Mouse (Mus musculus) T-helper 2 cell (primary cell): Measurements from ENCODE around the gene Msl3l2.

Experiments
- in situ Hi-C: fragments of 300-600 bp; cut with MboI, MseI; formaldehyde crosslinking; loops from one replicate; pipeline ENCODE4 v1.15.1; 2025; ENCODE audit warnings: high pct_unique_total_duplicates

Msl3l2 gene

GRCm38 (mm10) chr10:56106333-56106995 lies at the start of gene Msl3l2:
Msl3l2 (plus strand) TSS chr10:56106917.
- in situ Hi-C loops: no loop called here

GRCm38 (mm10) chr10:56058979-56059422 lies 47.7 kb upstream of the Msl3l2 start:
- in situ Hi-C loops: no loop called here

GRCm38 (mm10) chr10:56061238-56061830 lies 45.4 kb upstream of the Msl3l2 start:
- in situ Hi-C loops: no loop called here

GRCm38 (mm10) chr10:56062746-56063145 lies 44.0 kb upstream of the Msl3l2 start:
- in situ Hi-C loops: no loop called here

- in situ Hi-C loops: no loop called here
Observed at GRCm38 (mm10) chr10:56089714-56090113, 17.0 kb upstream of the Msl3l2 start.

GRCm38 (mm10) chr10:56094586-56094985 lies 12.1 kb upstream of the Msl3l2 start:
- in situ Hi-C loops: no loop called here

GRCm38 (mm10) chr10:56096757-56097156 lies 10.0 kb upstream of the Msl3l2 start:
- in situ Hi-C loops: no loop called here

GRCm38 (mm10) chr10:56099126-56099525 lies 7.6 kb upstream of the Msl3l2 start:
- in situ Hi-C loops: no loop called here

GRCm38 (mm10) chr10:56099641-56100310 lies 6.9 kb upstream of the Msl3l2 start:
- in situ Hi-C loops: no loop called here

- in situ Hi-C loops: no loop called here
Observed at GRCm38 (mm10) chr10:56106996-56107334, 248 bp downstream of the Msl3l2 start.

GRCm38 (mm10) chr10:56114951-56115635 lies 8.4 kb downstream of the Msl3l2 start:
- in situ Hi-C loops: no loop called here

- in situ Hi-C loops: no loop called here
Observed at GRCm38 (mm10) chr10:56115636-56116180, 9.0 kb downstream of the Msl3l2 start.

GRCm38 (mm10) chr10:56126972-56127371 lies 20.3 kb downstream of the Msl3l2 start:
- in situ Hi-C loops: no loop called here

- in situ Hi-C loops: no loop called here
Observed at GRCm38 (mm10) chr10:56129642-56130041, 22.9 kb downstream of the Msl3l2 start.

GRCm38 (mm10) chr10:56137191-56137590 lies 30.5 kb downstream of the Msl3l2 start:
- in situ Hi-C loops: no loop called here

GRCm38 (mm10) chr10:56148920-56149319 lies 42.2 kb downstream of the Msl3l2 start:
- in situ Hi-C loops: no loop called here

GRCm38 (mm10) chr10:56156956-56157355 lies 50.2 kb downstream of the Msl3l2 start:
- in situ Hi-C loops: no loop called here

GRCm38 (mm10) chr10:56158207-56158606 lies 51.5 kb downstream of the Msl3l2 start:
- in situ Hi-C loops: no loop called here

- in situ Hi-C loops: no loop called here
Observed at GRCm38 (mm10) chr10:56158748-56159147, 52.0 kb downstream of the Msl3l2 start.

GRCm38 (mm10) chr10:56164411-56164810 lies 57.7 kb downstream of the Msl3l2 start:
- in situ Hi-C loops: no loop called here

GRCm38 (mm10) chr10:56165758-56166157 lies 59.0 kb downstream of the Msl3l2 start:
- in situ Hi-C loops: no loop called here
